Mouse (Mus musculus) adrenal gland (tissue): ENCODE data around the gene Orm3.

Experiments
- intact Hi-C: fragments of 180-260 bp; cut with DNase I; formaldehyde crosslinking; loops from one replicate; pipeline ENCODE4 v1.15.1; 2025

Orm3 gene

GRCm38 (mm10) chr4:63362150-63362549 is 6.2 kb downstream of the Orm3 start, which contains the start of gene Orm2:
TSS of gene Orm2 (plus strand) at chr4:63362449.
- intact Hi-C loops: no loop called here

- intact Hi-C loops: loop anchor here (2.0 to 5.0 kb wide), 2 partner anchors 40 to 579 kb away; no protein-coding TSS in a partner anchor
These were observed 12.6 kb downstream of the Orm3 start for GRCm38 (mm10) chr4:63368577-63368976.

- intact Hi-C loops: no loop called here
These were observed 14.9 kb downstream of the Orm3 start for GRCm38 (mm10) chr4:63370897-63371296.

- intact Hi-C loops: no loop called here
These were observed 15.9 kb downstream of the Orm3 start for GRCm38 (mm10) chr4:63371890-63372289.

GRCm38 (mm10) chr4:63373404-63373803 is 17.4 kb downstream of the Orm3 start:
- intact Hi-C loops: no loop called here

GRCm38 (mm10) chr4:63374331-63374730 is 18.4 kb downstream of the Orm3 start:
- intact Hi-C loops: no loop called here

- intact Hi-C loops: no loop called here
These were observed 19.4 kb downstream of the Orm3 start for GRCm38 (mm10) chr4:63375367-63375766.

DNA sequence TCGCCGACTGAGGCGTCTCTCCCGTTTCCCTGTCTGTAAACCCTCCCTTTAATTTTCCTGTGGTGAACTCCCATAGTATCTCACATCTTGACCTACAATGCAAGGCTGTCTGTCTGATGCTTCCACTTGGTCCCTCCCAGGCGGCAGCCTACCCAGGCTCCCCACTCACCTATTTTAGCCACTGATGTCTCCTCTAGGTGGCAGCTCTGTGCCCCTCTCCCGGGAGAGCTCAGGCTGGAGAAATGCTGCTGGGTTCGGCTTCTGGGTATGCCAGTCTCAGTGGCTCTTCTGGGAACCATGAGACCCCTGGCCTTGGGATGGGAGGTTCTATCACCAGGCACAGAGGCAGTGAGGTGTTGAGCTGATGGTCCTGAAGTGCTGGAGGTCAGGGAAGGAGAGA is 21.5 kb downstream of the Orm3 start:
- intact Hi-C loops: no loop called here

DNA sequence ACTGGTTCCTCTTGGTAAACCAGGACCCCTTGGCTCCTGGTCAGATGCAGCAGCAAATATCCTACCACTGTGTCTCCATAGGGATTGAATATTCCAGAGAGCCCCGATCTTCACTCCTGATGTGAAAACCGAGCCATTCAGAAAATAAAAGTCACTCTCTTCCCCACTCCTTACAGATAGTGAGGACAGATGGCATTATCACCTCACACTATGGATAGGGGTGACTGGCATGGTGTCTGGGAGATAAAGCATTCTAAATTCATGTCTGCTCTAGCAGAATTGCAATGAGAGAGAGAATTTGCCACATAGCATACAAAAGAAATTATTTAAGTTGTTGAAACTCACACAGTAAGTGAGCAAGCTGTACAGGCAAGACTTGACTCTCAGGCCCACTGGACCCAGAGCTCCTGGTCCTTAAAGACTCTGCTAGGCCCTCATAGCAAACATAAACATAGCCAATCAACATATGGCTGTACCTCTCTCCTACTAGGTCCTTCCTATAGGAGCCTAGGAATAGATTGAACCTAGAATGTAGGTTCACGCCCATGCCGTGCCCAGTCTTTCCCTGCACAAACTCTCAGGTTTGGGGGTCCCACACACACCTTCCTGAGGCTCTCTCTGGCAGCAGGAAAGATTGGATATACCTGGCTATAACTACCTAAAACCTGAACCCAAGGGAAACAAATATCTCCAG is 26.9 kb downstream of the Orm3 start:
- intact Hi-C loops: no loop called here

GRCm38 (mm10) chr4:63383474-63383873 is 27.5 kb downstream of the Orm3 start:
- intact Hi-C loops: no loop called here

GRCm38 (mm10) chr4:63384262-63384661 is 28.3 kb downstream of the Orm3 start:
- intact Hi-C loops: no loop called here

DNA sequence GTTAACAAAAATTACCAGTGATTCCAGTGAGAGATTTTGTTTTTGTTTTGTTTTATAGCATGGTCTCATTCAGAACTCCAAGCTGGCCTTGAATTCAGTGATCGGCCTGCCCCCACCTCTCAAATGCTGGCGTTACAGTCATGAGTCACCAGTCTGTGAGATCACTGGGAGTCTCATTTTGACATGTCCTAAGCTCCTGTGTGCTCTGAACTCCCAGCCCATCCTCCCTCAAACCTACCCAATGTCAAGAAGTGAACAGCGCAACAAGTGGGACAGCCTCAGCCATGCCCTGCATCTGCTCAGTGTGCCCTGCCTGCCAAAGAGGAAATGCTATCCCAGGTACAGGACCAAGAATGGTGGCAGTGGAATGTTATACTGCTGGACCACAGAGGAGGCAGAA is 29.3 kb downstream of the Orm3 start:
- intact Hi-C loops: no loop called here

GRCm38 (mm10) chr4:63385784-63386183 is 29.8 kb downstream of the Orm3 start:
- intact Hi-C loops: no loop called here

DNA sequence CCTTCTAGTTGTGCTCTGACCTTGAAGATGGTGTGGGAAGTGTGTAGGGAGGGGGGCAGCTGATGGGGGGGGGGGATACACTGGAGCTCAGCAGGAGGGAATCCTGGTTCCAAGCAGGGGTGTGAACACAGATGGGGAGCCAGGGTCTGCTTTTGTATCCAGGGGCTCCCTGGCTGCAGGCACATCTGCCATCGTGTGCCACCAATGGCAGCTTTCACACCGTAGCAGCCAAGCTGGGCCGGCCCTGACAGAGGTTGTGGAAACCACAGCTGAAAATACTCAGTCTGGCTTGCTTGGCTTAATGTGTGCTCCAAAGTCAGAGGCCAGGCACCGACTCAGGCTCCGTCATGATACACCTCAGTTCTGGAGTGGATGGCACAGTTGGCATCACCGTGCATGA is 32.1 kb downstream of the Orm3 start:
- intact Hi-C loops: no loop called here

GRCm38 (mm10) chr4:63389121-63389886 is 33.3 kb downstream of the Orm3 start:
- intact Hi-C loops: no loop called here

GRCm38 (mm10) chr4:63389887-63390528 is 34.0 kb downstream of the Orm3 start:
- intact Hi-C loops: no loop called here

- intact Hi-C loops: no loop called here
These were observed 35.4 kb downstream of the Orm3 start for GRCm38 (mm10) chr4:63391322-63391721.

DNA sequence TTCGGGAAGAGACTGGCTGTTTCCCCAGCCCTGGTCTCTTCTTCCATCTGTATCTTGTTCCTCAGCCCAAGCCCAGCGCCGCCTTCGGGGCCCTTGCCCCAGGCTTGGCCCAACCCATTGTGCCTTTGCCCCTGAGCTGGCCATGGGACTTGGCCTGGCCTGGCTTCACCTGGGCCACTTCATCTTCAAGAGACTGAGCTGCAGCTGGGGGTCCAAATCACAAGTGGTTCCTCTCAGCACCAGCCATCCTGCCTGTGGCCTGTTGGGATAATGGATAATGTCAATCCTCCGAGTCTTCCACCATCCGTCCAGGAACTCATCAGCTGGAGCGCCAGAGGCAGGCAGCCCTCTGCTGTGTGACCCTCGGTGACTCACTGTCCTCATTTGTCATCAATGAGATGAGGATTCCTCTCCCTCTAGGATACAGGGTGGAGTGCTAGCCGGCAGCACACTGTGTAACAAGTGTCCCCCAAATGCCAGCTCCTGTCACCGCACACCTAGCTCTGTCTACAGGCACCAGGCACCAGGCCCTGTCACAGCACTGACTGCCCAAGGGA is 42.1 kb downstream of the Orm3 start:
- intact Hi-C loops: no loop called here

DNA sequence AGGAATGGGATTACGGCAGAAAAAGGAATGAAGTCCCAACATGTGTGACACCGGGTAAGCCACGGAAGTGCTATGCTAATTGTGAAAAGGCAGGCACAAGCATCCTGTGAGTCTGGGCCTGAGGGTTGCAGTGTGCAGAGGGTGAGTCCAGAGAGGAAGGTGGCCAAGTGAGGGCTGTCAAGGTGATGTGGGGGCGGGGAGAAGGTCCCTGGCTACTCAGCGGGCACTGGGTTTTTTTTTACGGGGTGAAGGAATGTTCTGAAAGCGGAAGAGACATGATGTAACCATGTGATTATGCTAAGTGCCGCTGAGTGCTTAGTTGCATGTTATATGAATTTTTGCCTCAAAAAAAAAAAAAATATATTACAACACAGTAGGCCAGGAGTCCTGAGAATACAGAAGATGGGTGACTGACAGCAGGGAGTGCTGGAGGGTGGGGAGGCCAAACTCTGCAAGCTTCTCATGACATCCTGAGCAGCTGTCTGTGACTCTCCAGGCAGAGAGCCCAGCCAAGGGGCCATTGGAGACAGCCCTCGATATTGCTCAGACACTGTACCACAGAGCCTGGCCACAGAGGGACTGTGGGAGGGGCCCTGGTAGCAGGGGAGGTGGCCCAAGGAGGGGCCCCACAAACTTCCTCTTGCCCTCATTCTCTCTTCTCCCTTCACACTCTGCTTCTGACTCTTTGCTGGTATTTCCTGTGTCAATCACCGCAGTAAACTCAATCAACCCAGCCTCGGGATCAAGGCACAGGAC is 43.1 kb downstream of the Orm3 start:
- intact Hi-C loops: no loop called here

GRCm38 (mm10) chr4:63399691-63400270 is 43.8 kb downstream of the Orm3 start:
- intact Hi-C loops: no loop called here
